Mouse (Mus musculus): ENCODE data around the gene Amh. TPM values are rescaled to one million over a fixed set of nuclear protein-coding genes. Genes with fewer than 3 reads are reported as not detected.

Amh gene
- polyA plus RNA-seq, 1 experiment from 2014 or later = not detected

DNA sequence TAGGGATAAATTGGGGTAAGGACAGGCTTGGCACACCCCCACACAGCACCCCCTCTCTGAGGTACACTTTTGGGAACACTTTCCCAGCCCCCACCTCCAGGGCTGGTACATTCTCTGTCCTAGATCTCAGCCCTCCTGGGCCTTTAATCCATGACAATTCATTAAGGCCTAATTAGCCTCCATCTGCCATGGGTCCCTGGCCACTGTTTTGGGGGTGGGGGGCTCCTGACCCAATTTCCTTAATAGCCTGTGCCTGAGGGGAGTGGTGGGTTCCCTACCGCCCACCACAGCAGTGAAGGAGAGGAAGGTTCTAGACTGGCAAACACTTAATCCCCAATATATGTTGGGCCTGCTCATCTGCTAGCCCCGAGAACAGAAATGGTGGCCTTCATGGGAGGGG lies 36.6 kb downstream of the Amh start:
- H3K4me3 ChIP-seq (ENCODE audit: low read length) = no peak overlapping the region
- ATAC-seq (ENCODE audit: low read depth) = no peak
- no peak overlapping the region for H3K9ac ChIP-seq (ENCODE audit: low read length)
- peaks cover 41% of the 10 kb centered on the region for H3K27me3 ChIP-seq (ENCODE audit: control insufficient read depth, insufficient read depth, low read depth, low read length)
- H3K9me3 ChIP-seq (ENCODE audit: control insufficient read depth, low read length) = no peaks in the 10 kb centered on the region
- no peak overlapping the region for H3K27ac ChIP-seq (ENCODE audit: low read length)
- WGBS = 76% methylated on average over 2 of the region's 2 CpGs
- H3K4me2 ChIP-seq (ENCODE audit: low read depth, low read length) = no peak overlapping the region
- no peaks in the 10 kb centered on the region; the same call in 1 of the 2 replicates for H3K4me1 ChIP-seq (replicated peaks; ENCODE audit: control insufficient read depth, insufficient read depth, low read length)
- H3K36me3 ChIP-seq (ENCODE audit: control insufficient read depth, insufficient read depth, low read length) = no peaks in the 10 kb centered on the region

DNA sequence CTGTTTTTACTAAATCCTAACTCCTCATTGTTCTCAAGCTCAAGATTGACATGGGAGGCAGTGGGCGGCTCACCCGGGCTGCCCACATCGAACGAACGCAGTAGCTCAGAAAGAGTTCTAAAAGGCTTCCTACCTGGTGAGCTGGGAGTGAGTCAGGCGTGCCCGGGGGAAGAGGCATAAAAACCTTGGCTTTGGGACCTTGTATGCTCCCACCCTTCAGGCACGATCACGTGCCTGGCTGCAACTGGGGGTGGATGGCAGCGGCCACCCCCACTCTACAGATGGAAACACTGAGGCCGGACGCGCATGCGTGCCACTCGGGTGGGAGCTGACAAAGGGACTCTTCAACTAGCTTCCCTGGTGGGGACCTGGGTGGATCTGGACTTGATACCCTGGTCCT lies 37.3 kb downstream of the Amh start:
- Histone ChIP-seq H3K4me2 (ENCODE audit: low read depth, low read length) (no peak overlapping the region), H3K4me3 (ENCODE audit: low read length) (no peak overlapping the region), H3K36me3 (ENCODE audit: control insufficient read depth, insufficient read depth, low read length) (no peaks in the 10 kb centered on the region), H3K9ac (ENCODE audit: low read length) (no peak overlapping the region), H3K27ac (ENCODE audit: low read length) (no peak overlapping the region), H3K27me3 (ENCODE audit: control insufficient read depth, insufficient read depth, low read depth, low read length) (peaks cover 37% of the 10 kb centered on the region), H3K4me1 (replicated peaks; ENCODE audit: control insufficient read depth, insufficient read depth, low read length) (no peaks in the 10 kb centered on the region; the same call in 1 of the 2 replicates), H3K9me3 (ENCODE audit: control insufficient read depth, low read length) (no peaks in the 10 kb centered on the region)
- 78% methylated on average over 15 of the region's 15 CpGs for WGBS
- ATAC-seq (ENCODE audit: low read depth) = no peak

DNA sequence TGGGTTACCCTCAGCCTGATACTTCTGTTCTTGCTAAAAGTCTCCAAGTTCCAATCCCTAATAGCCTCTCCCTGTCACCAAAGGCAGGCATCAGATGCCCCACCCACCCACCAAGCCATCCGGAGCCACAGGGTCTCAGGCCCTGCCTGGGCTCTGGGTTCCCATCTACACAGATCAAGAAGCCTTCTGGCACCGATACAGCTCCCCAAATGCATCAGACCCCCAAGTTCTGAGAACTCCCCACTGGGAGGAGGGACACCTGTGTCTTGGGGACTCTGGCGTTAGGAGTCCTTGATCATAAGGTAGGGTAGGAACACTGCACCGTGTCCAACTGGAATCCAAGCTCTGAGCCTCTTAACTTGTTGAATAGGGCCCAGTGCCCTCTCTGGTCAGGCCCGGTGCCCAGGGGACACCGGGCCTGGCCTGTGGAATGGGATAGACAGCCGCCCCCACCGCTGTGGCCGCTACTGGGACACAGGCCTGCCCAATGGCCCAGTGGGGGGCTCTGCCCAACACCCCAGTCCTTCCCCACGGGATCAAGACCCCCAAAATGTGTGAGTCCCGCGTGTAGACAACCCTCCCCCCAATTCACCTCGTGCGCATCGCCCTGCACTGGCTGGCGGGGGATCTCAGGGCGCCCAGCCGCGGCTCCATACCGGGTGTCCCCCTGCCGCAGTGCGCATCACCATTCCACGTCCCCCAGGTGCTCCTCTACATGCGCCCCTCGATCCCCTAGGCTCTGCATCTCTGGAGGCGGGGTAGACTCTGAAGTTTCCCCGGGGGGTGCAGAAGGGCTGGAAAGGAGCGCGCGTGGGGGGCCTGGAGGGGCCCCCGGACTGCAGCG lies 38.3 kb downstream of the Amh start:
- no peaks in the 10 kb centered on the region; the same call in 1 of the 2 replicates for H3K4me1 ChIP-seq (replicated peaks; ENCODE audit: control insufficient read depth, insufficient read depth, low read length)
- 9% methylated on average over 32 of the region's 32 CpGs for WGBS
- H3K27me3 ChIP-seq (ENCODE audit: control insufficient read depth, insufficient read depth, low read depth, low read length) = peaks cover 37% of the 10 kb centered on the region
- no peak for ATAC-seq (ENCODE audit: low read depth)
- H3K27ac ChIP-seq (ENCODE audit: low read length) = no peak overlapping the region
- H3K9me3 ChIP-seq (ENCODE audit: control insufficient read depth, low read length) = no peaks in the 10 kb centered on the region
- peak overlapping the region; percentile 43 for H3K9ac ChIP-seq (ENCODE audit: low read length)
- no peaks in the 10 kb centered on the region for H3K36me3 ChIP-seq (ENCODE audit: control insufficient read depth, insufficient read depth, low read length)
- H3K4me2 ChIP-seq (ENCODE audit: low read depth, low read length) = peak overlapping the region; percentile 66
- H3K4me3 ChIP-seq (ENCODE audit: low read length) = peak overlapping the region; percentile 43

GRCm38 (mm10) chr10:80843931-80844547 lies 39.0 kb downstream of the Amh start, which contains the start of gene Lingo3:
Lingo3 (minus strand) TSS chr10:80844039.
- peak within 1 kb of the TSS; percentile 43 for H3K9ac ChIP-seq (ENCODE audit: low read length)
- H3K36me3 ChIP-seq (ENCODE audit: control insufficient read depth, insufficient read depth, low read length) = no peaks in the 10 kb centered on the region
- H3K4me1 ChIP-seq (replicated peaks; ENCODE audit: control insufficient read depth, insufficient read depth, low read length) = no peaks in the 10 kb centered on the region; the same call in 1 of the 2 replicates
- peak within 1 kb of the TSS; percentile 66 for H3K4me2 ChIP-seq (ENCODE audit: low read depth, low read length)
- H3K27me3 ChIP-seq (ENCODE audit: control insufficient read depth, insufficient read depth, low read depth, low read length) = peaks cover 37% of the 10 kb centered on the region
- H3K9me3 ChIP-seq (ENCODE audit: control insufficient read depth, low read length) = no peaks in the 10 kb centered on the region
- WGBS = 5% methylated on average over 33 of the region's 51 CpGs
- peak within 1 kb of the TSS; percentile 43 for H3K4me3 ChIP-seq (ENCODE audit: low read length)
- H3K27ac ChIP-seq (ENCODE audit: low read length) = no peak within 1 kb of the TSS
- no peak for ATAC-seq (ENCODE audit: low read depth)

DNA sequence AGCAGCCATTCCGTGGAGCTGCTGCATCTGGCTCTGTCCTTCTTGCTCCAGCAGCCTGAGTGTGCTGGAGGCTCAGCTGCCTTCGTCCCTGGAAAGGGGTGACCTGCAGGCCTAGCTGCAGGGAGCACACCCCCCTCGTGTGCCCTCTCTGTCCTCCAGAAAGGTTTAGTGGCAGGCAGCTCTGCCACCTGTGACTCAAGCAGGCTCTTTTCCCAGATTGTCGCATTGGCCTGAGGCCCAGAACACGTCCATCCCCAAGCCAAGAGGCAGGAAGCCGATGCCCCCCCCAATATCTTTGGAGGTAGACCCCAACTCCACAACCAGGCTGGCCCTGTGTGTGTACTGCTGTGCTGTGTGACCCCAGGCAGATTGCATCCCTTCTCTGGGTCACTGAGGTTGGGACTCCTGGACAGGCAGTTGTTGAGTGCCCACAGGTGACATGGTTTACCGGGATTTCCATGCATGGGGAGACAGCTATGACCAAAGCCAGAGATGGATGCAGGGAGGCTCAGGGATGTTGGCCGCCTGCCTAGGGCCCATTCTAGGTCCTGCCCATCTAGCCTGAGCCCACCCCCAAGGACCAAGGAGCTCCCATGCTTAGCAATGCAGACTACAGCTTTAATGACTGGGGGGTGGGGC lies 40.1 kb downstream of the Amh start:
- H3K9ac ChIP-seq (ENCODE audit: low read length) = no peak overlapping the region
- H3K36me3 ChIP-seq (ENCODE audit: control insufficient read depth, insufficient read depth, low read length) = no peaks in the 10 kb centered on the region
- no peaks in the 10 kb centered on the region; the same call in 1 of the 2 replicates for H3K4me1 ChIP-seq (replicated peaks; ENCODE audit: control insufficient read depth, insufficient read depth, low read length)
- H3K4me2 ChIP-seq (ENCODE audit: low read depth, low read length) = no peak overlapping the region
- peaks cover 37% of the 10 kb centered on the region for H3K27me3 ChIP-seq (ENCODE audit: control insufficient read depth, insufficient read depth, low read depth, low read length)
- no peak overlapping the region for H3K4me3 ChIP-seq (ENCODE audit: low read length)
- no peak overlapping the region for H3K27ac ChIP-seq (ENCODE audit: low read length)
- H3K9me3 ChIP-seq (ENCODE audit: control insufficient read depth, low read length) = no peaks in the 10 kb centered on the region
- WGBS = 50% methylated on average over 8 of the region's 8 CpGs
- ATAC-seq (ENCODE audit: low read depth) = no peak

- 64% methylated on average over 12 of the region's 12 CpGs for WGBS
- Histone ChIP-seq H3K27ac (ENCODE audit: low read length) (no peak overlapping the region), H3K36me3 (ENCODE audit: control insufficient read depth, insufficient read depth, low read length) (no peaks in the 10 kb centered on the region), H3K9me3 (ENCODE audit: control insufficient read depth, low read length) (no peaks in the 10 kb centered on the region), H3K27me3 (ENCODE audit: control insufficient read depth, insufficient read depth, low read depth, low read length) (peaks cover 37% of the 10 kb centered on the region), H3K4me3 (ENCODE audit: low read length) (no peak overlapping the region), H3K9ac (ENCODE audit: low read length) (no peak overlapping the region), H3K4me2 (ENCODE audit: low read depth, low read length) (no peak overlapping the region), H3K4me1 (replicated peaks; ENCODE audit: control insufficient read depth, insufficient read depth, low read length) (no peaks in the 10 kb centered on the region; the same call in 1 of the 2 replicates)
- no peak for ATAC-seq (ENCODE audit: low read depth)
Observed at GRCm38 (mm10) chr10:80845732-80846131, 40.7 kb downstream of the Amh start.

DNA sequence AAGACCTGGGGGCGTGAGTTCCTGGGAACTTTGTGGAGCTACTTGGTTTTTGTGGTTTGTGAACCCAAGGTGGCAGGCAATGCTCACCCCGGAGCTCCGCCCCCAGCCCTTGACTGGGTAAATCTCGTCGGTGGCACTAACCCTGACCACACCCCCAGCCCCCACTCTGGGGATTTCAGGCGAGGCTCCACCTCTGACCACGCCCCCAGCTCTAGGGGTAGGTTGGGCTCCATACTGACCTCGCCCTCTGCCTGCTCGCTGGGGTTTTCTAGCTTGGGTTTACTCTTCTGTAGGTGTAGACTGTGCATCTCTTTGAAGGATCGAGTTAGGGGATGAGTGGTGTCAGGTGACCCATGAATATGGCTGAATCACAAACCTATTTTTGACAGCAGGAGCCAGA lies 43.5 kb downstream of the Amh start:
- H3K4me2 ChIP-seq (ENCODE audit: low read depth, low read length) = no peak overlapping the region
- no peak overlapping the region for H3K9ac ChIP-seq (ENCODE audit: low read length)
- peak; percentile 57; the same call in 1 of the 2 replicates for ATAC-seq (ENCODE audit: low read depth)
- peaks cover 19% of the 10 kb centered on the region for H3K27me3 ChIP-seq (ENCODE audit: control insufficient read depth, insufficient read depth, low read depth, low read length)
- no peaks in the 10 kb centered on the region; the same call in 1 of the 2 replicates for H3K4me1 ChIP-seq (replicated peaks; ENCODE audit: control insufficient read depth, insufficient read depth, low read length)
- no peak overlapping the region for H3K27ac ChIP-seq (ENCODE audit: low read length)
- no peak overlapping the region for H3K4me3 ChIP-seq (ENCODE audit: low read length)
- H3K36me3 ChIP-seq (ENCODE audit: control insufficient read depth, insufficient read depth, low read length) = peaks cover 12% of the 10 kb centered on the region
- 2% methylated on average over 10 of the region's 10 CpGs for WGBS
- no peaks in the 10 kb centered on the region for H3K9me3 ChIP-seq (ENCODE audit: control insufficient read depth, low read length)

DNA sequence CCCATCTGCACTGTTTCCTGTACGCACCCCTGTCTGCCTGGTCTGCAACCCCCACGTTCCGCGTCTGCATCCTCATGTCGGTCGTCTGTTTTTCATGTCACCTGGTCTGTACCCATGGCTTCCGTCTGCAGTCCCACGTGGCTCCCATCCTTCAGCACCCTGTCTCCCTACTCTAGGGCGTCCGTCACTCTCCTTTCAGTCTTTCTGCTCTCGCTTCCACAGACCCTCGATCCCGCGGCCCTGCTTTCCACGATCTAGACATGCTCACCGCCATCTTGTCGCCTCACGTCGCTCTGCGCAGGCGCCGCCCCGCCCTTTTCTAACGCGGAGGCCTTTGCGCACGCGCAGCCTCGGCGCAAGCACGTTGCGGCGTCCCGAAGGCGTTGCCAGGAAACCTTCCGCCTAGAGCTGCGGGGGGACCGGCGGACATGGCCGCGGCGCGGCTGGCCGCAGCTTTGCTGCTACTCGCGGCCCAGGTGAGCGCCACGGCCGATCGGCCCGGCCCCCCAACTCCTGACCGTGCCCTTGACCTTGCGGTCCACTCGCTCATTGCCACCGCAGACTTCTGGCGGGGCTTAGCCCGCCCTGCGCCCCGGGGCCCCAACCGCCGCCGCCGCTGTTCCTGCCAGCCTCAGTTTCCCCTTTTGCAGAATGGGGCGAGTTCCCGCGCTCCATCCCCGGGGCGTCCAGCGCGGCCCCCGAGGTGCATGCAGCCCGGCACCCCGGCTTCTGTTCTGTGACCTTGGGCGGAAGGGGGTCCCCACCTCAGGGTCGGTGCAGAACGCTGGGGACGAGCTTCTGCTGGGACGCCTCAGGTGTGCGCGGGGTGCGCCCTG lies 50.1 kb downstream of the Amh start, which contains the start of the genes Lsm7 and Sppl2b:
Lsm7 (minus strand) TSS at position 297 of the 836 bp plus-strand sequence.
Sppl2b (plus strand) TSS at position 363 of the 836 bp plus-strand sequence.
- peak within 1 kb of the TSS; percentile 94 for H3K4me3 ChIP-seq (ENCODE audit: low read length)
- peak within 1 kb of the TSS; percentile 100 for H3K4me2 ChIP-seq (ENCODE audit: low read depth, low read length)
- H3K27ac ChIP-seq (ENCODE audit: low read length) = peak within 1 kb of the TSS; percentile 25
- H3K27me3 ChIP-seq (ENCODE audit: control insufficient read depth, insufficient read depth, low read depth, low read length) = no peaks in the 10 kb centered on the region
- peaks cover 27% of the 10 kb centered on the region for H3K4me1 ChIP-seq (replicated peaks; ENCODE audit: control insufficient read depth, insufficient read depth, low read length)
- under 1% methylated on average over 76 of the region's 81 CpGs for whole genome bisulfite sequencing
- H3K36me3 ChIP-seq (ENCODE audit: control insufficient read depth, insufficient read depth, low read length) = peaks cover 12% of the 10 kb centered on the region
- no peaks in the 10 kb centered on the region for H3K9me3 ChIP-seq (ENCODE audit: control insufficient read depth, low read length)
- peak within 1 kb of the TSS; percentile 92 for H3K9ac ChIP-seq (ENCODE audit: low read length)
- ATAC-seq (ENCODE audit: low read depth) = peak; percentile 88

Data from lung, embryonic 16.5 days (tissue).